Comparison of ENCODE assay signal across 1 mouse cellular context in genomic region chr19:6333761-6334595, GRCm38 (mm10).
A peak's percentile ranks its signal among the peaks of the same experiment; 100 is the strongest.
TF ChIP-seq lines count a peak whose summit lies in the region.

No protein-coding gene starts in this region.

TF ChIP-seq in MEL, 35 proteins besides CTCF, POLR2A, EP300 and RAD21:
- TF ChIP-seq ZNF384 (IDR thresholded peaks at IDR 0.05; ENCODE audit: low read depth, low read length) (peak; percentile 43; the same call in 1 of the 2 replicates), UBTF (IDR thresholded peaks at IDR 0.05; ENCODE audit: borderline replicate concordance, insufficient read depth, low read depth, low read length) (0 out of 2 replicates have a peak, but pooled peaks have one; percentile 35), MAX (IDR thresholded peaks at IDR 0.05; ENCODE audit: low read length) (0 out of 2 replicates have a peak, but pooled peaks have one; percentile 72), MEF2A (IDR thresholded peaks at IDR 0.05; ENCODE audit: extremely low read depth, insufficient replicate concordance, low read depth, low read length, poor library complexity, severe bottlenecking) (no peak), CHD1 (IDR thresholded peaks at IDR 0.05; ENCODE audit: low read depth, low read length) (0 out of 2 replicates have a peak, but pooled peaks have one; percentile 71)
